Mouse (Mus musculus) brain, embryonic 14.5 days (tissue): Measurements from ENCODE around the gene Vmn2r50. TPM values are rescaled to one million over a fixed set of nuclear protein-coding genes. Genes with fewer than 3 reads are reported as not detected.
"Not testable (repeated sequence)": the region's sequence is repeated elsewhere in the genome, so short reads cannot be mapped to it uniquely, and the experiment has no call there.

Source experiments
- DNase-seq: peaks from one replicate; pipeline ENCODE4 v3.0.0-alpha.2; 2011; ENCODE audit warnings: low read depth
- polyA plus RNA-seq: library from polyadenylated mRNA; depleted of rRNA; stranded (reverse); fragments of >200 nt; gene quantifications from 2 replicates; pipeline ENCODE4 v1.2.3, GENCODE M21; 2012; rRNA removed

Vmn2r50 gene
- polyA plus RNA-seq, result not detected in 2 replicates

DNA sequence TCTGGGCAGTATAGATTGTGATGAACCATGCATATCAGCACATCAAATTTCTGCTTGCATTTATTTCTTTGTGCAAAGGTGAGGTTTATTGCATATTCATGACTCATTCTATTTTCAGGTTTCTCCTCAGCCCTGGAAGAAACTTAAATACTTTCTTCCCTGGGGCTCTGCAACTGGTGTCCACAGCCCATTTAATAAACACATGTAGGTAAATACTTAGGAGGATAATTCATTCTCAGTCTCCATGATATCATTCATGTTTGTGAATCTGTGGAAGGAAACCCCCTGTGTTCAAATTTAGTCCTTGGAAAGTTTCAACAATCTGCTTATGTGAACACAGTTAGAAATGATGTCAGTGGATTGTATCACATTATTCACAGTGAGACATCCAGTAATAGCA is at the start of gene Vmn2r50:
Gene Vmn2r50, minus strand, starts transcription at position 101 of the 400 bp plus-strand sequence.
- not testable (repeated sequence) for DNase-seq

DNA sequence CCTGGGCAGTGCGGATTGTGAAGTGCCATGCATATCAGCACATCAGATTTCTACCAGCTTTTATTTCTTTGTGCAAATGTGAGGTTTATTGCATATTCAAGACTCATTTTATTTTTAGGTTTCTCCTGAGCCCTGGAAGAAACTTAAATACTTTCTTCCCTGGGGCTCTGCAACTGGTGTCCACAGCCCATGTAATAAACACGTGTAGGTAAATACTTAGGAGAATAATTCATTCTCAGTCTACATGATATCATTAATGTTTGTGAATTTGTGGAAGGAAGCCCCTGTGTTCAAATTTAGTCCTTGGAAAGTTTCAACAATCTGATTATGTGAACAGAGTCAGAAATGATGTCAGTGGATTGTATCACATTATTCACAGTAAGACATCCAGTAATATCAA is 60.9 kb downstream of the Vmn2r50 start, which contains the start of gene Vmn2r49:
Gene Vmn2r49, minus strand, starts transcription at position 101 of the 400 bp plus-strand sequence.
- not testable (repeated sequence) for DNase-seq

Other genes with a start within 250 kb of the Vmn2r50 start
- not detected in 2 replicates for gene Vmn2r47, start 212.0 kb downstream of the Vmn2r50 start, polyA plus RNA-seq
- gene Vmn2r48, start 99.7 kb downstream of the Vmn2r50 start, polyA plus RNA-seq, result not detected in 2 replicates
- not detected in 2 replicates for gene Vmn2r49, start 61.0 kb downstream of the Vmn2r50 start, polyA plus RNA-seq
- gene Vmn2r51, start 52.4 kb upstream of the Vmn2r50 start, polyA plus RNA-seq, result not detected in 2 replicates
- not detected in 2 replicates for gene Vmn2r52, start 123.3 kb upstream of the Vmn2r50 start, polyA plus RNA-seq
- not detected in 2 replicates for gene Vmn1r66, start 224.7 kb upstream of the Vmn2r50 start, polyA plus RNA-seq